Mouse (Mus musculus) forebrain, embryonic 13.5 days (tissue): ENCODE measurements around the gene Tcf20. TPM values are rescaled to one million over a fixed set of nuclear protein-coding genes. Genes with fewer than 3 reads are reported as not detected.

Source experiments
- ATAC-seq: fragments of 200-750 bp; cut with Nextera tagmentation; 2 replicates; pipeline ENCODE4 v1.8.0; 2017
- H3K27ac ChIP-seq: fragments of 300-500 bp; sonication (generic); 2 replicates; pipeline ENCODE4 v1.5.1; 2015; ENCODE audit warnings: inconsistent platforms, mild to moderate bottlenecking, moderate library complexity
- H3K27me3 ChIP-seq: fragments of 300-500 bp; sonication (generic); 2 replicates; pipeline ENCODE4 v1.6.1; 2015; ENCODE audit warnings: mild to moderate bottlenecking, inconsistent platforms
- H3K36me3 ChIP-seq: fragments of 300-500 bp; sonication (generic); 2 replicates; pipeline ENCODE4 v1.6.1; 2015; ENCODE audit warnings: mild to moderate bottlenecking, inconsistent platforms; ENCODE audit not compliant: poor library complexity, severe bottlenecking
- H3K4me1 ChIP-seq: fragments of 300-500 bp; sonication (generic); 2 replicates; pipeline ENCODE4 v1.6.1; 2015; ENCODE audit warnings: inconsistent platforms
- H3K4me2 ChIP-seq: fragments of 300-500 bp; sonication (generic); 2 replicates; pipeline ENCODE4 v1.6.1; 2015; ENCODE audit warnings: inconsistent platforms, mild to moderate bottlenecking, moderate library complexity
- H3K4me3 ChIP-seq: fragments of 300-500 bp; sonication (generic); 2 replicates; pipeline ENCODE4 v1.5.1; 2015; ENCODE audit warnings: mild to moderate bottlenecking, inconsistent platforms
- H3K9ac ChIP-seq: fragments of 300-500 bp; sonication (generic); 2 replicates; pipeline ENCODE4 v1.6.1; 2015; ENCODE audit warnings: mild to moderate bottlenecking, inconsistent platforms
- H3K9me3 ChIP-seq: fragments of 300-500 bp; sonication (generic); replicated peaks from 2 replicates; pipeline ENCODE4 v1.6.1; 2016; ENCODE audit warnings: inconsistent platforms
- WGBS: fragments of 180-500 bp; shearing (Covaris S2); methylation state at CpG from one replicate; pipeline ENCODE4 v1.1.7; 2015; 5-methylcytosine and 5-hydroxymethylcytosine counted together
- polyA plus RNA-seq: library from polyadenylated mRNA; unstranded; fragments of >200 nt; fragmentation: Nextera tagmentation; extraction: Ambion mirVana; gene quantifications from 2 replicates; pipeline ENCODE4 v1.2.1, GENCODE M21; 2015

Tcf20 gene
- polyA plus RNA-seq, 1 experiment from 2014 or later = 15.3 TPM

- peaks cover 94% of the 10 kb centered on the region for H3K4me1 ChIP-seq
- no peaks in the 10 kb centered on the region for H3K9me3 ChIP-seq
- H3K9ac ChIP-seq = peak overlapping the region; percentile 43; the same call in 1 of the 2 replicates
- no peaks in the 10 kb centered on the region for H3K36me3 ChIP-seq
- WGBS = 37% methylated on average over 4 of the region's 4 CpGs
- no peak overlapping the region for H3K4me3 ChIP-seq
- H3K27me3 ChIP-seq = no peaks in the 10 kb centered on the region
- peak; percentile 34 for ATAC-seq
- H3K4me2 ChIP-seq = no peak overlapping the region
- H3K27ac ChIP-seq = peak overlapping the region; percentile 83
These were observed 54.6 kb downstream of the Tcf20 start for GRCm38 (mm10) chr15:82932936-82933650.

GRCm38 (mm10) chr15:82931436-82931835 is 56.2 kb downstream of the Tcf20 start:
- no peaks in the 10 kb centered on the region for H3K36me3 ChIP-seq
- no peak overlapping the region for H3K27ac ChIP-seq
- peaks cover 94% of the 10 kb centered on the region for H3K4me1 ChIP-seq
- H3K27me3 ChIP-seq = 0 out of 2 replicates have a peak, but pooled peaks cover 5% of the 10 kb centered on the region
- no peak overlapping the region for H3K4me3 ChIP-seq
- H3K4me2 ChIP-seq = no peak overlapping the region
- 90% methylated on average over 5 of the region's 5 CpGs for WGBS
- ATAC-seq = no peak
- no peaks in the 10 kb centered on the region for H3K9me3 ChIP-seq
- no peak overlapping the region for H3K9ac ChIP-seq

GRCm38 (mm10) chr15:82929595-82929994 is 58.1 kb downstream of the Tcf20 start:
- Histone ChIP-seq H3K4me2 (peak overlapping the region; percentile 41), H3K36me3 (no peaks in the 10 kb centered on the region), H3K4me3 (no peak overlapping the region), H3K27me3 (0 out of 2 replicates have a peak, but pooled peaks cover 9% of the 10 kb centered on the region), H3K27ac (peak overlapping the region; percentile 86), H3K9me3 (no peaks in the 10 kb centered on the region), H3K9ac (peak overlapping the region; percentile 22; the same call in 1 of the 2 replicates), H3K4me1 (peaks cover 94% of the 10 kb centered on the region)
- peak; percentile 49 for ATAC-seq
- 15% methylated on average over 9 of the region's 9 CpGs for WGBS

- Histone ChIP-seq H3K9ac (no peak overlapping the region), H3K4me3 (no peak overlapping the region), H3K36me3 (no peaks in the 10 kb centered on the region), H3K9me3 (no peaks in the 10 kb centered on the region), H3K27me3 (0 out of 2 replicates have a peak, but pooled peaks cover 9% of the 10 kb centered on the region), H3K4me1 (peaks cover 94% of the 10 kb centered on the region), H3K4me2 (no peak overlapping the region), H3K27ac (peak overlapping the region; percentile 86)
- WGBS = 64% methylated on average over 8 of the region's 8 CpGs
- no peak for ATAC-seq
These were observed 58.8 kb downstream of the Tcf20 start for GRCm38 (mm10) chr15:82928844-82929243.

- no peaks in the 10 kb centered on the region for H3K9me3 ChIP-seq
- 0 out of 2 replicates have a peak, but pooled peaks cover 9% of the 10 kb centered on the region for H3K27me3 ChIP-seq
- no peak for ATAC-seq
- peak overlapping the region; percentile 86; the same call in 1 of the 2 replicates for H3K27ac ChIP-seq
- H3K4me3 ChIP-seq = no peak overlapping the region
- peaks cover 94% of the 10 kb centered on the region for H3K4me1 ChIP-seq
- H3K9ac ChIP-seq = no peak overlapping the region
- no peak overlapping the region for H3K4me2 ChIP-seq
- no peaks in the 10 kb centered on the region for H3K36me3 ChIP-seq
- WGBS = 10% methylated on average over 6 of the region's 6 CpGs
These were observed 59.6 kb downstream of the Tcf20 start for GRCm38 (mm10) chr15:82928023-82928422.

- 77% methylated on average over 5 of the region's 5 CpGs for WGBS
- Histone ChIP-seq H3K4me2 (no peak overlapping the region), H3K36me3 (no peaks in the 10 kb centered on the region), H3K9ac (peak overlapping the region; percentile 34; the same call in 1 of the 2 replicates), H3K27ac (peak overlapping the region; percentile 86), H3K27me3 (0 out of 2 replicates have a peak, but pooled peaks cover 9% of the 10 kb centered on the region), H3K4me1 (peaks cover 93% of the 10 kb centered on the region), H3K9me3 (no peaks in the 10 kb centered on the region), H3K4me3 (no peak overlapping the region)
- no peak for ATAC-seq
These were observed 60.6 kb downstream of the Tcf20 start for GRCm38 (mm10) chr15:82927057-82927456.

- Histone ChIP-seq H3K27ac (peak overlapping the region; percentile 82), H3K9me3 (no peaks in the 10 kb centered on the region), H3K36me3 (no peaks in the 10 kb centered on the region), H3K27me3 (0 out of 2 replicates have a peak, but pooled peaks cover 14% of the 10 kb centered on the region), H3K4me2 (peak overlapping the region; percentile 37), H3K9ac (peak overlapping the region; percentile 22), H3K4me1 (peaks cover 99% of the 10 kb centered on the region), H3K4me3 (no peak overlapping the region)
- ATAC-seq = peak; percentile 30; the same call in 1 of the 2 replicates
- WGBS = under 1% methylated on average over 10 of the region's 11 CpGs
These were observed 62.8 kb downstream of the Tcf20 start for GRCm38 (mm10) chr15:82924679-82925425.

- Histone ChIP-seq H3K9ac (0 out of 2 replicates have a peak overlapping the region, but pooled peaks have one; percentile 34), H3K27me3 (0 out of 2 replicates have a peak, but pooled peaks cover 24% of the 10 kb centered on the region), H3K36me3 (no peaks in the 10 kb centered on the region), H3K9me3 (no peaks in the 10 kb centered on the region), H3K27ac (peak overlapping the region; percentile 73), H3K4me3 (no peak overlapping the region), H3K4me2 (no peak overlapping the region), H3K4me1 (peaks cover 98% of the 10 kb centered on the region)
- WGBS = 43% methylated on average over 5 of the region's 5 CpGs
- no peak for ATAC-seq
These were observed 64.1 kb downstream of the Tcf20 start for GRCm38 (mm10) chr15:82923531-82923930.

GRCm38 (mm10) chr15:82922755-82923154 is 64.9 kb downstream of the Tcf20 start:
- Histone ChIP-seq H3K4me3 (no peak overlapping the region), H3K4me2 (peak overlapping the region; percentile 49), H3K9ac (peak overlapping the region; percentile 37; the same call in 1 of the 2 replicates), H3K36me3 (no peaks in the 10 kb centered on the region), H3K27me3 (0 out of 2 replicates have a peak, but pooled peaks cover 24% of the 10 kb centered on the region), H3K27ac (peak overlapping the region; percentile 93), H3K4me1 (peaks cover 98% of the 10 kb centered on the region), H3K9me3 (no peaks in the 10 kb centered on the region)
- no peak for ATAC-seq
- WGBS = 58% methylated on average over 4 of the region's 4 CpGs

GRCm38 (mm10) chr15:82922052-82922451 is 65.6 kb downstream of the Tcf20 start:
- Histone ChIP-seq H3K9me3 (no peaks in the 10 kb centered on the region), H3K36me3 (no peaks in the 10 kb centered on the region), H3K9ac (0 out of 2 replicates have a peak overlapping the region, but pooled peaks have one; percentile 37), H3K27ac (peak overlapping the region; percentile 93), H3K4me1 (peaks cover 98% of the 10 kb centered on the region), H3K4me3 (no peak overlapping the region), H3K4me2 (peak overlapping the region; percentile 49), H3K27me3 (0 out of 2 replicates have a peak, but pooled peaks cover 20% of the 10 kb centered on the region)
- ATAC-seq = peak; percentile 85
- WGBS = 6% methylated on average over 12 of the region's 12 CpGs

- Histone ChIP-seq H3K27me3 (0 out of 2 replicates have a peak, but pooled peaks cover 19% of the 10 kb centered on the region), H3K4me2 (peak overlapping the region; percentile 49), H3K36me3 (no peaks in the 10 kb centered on the region), H3K4me3 (no peak overlapping the region), H3K9ac (peak overlapping the region; percentile 51; the same call in 1 of the 2 replicates), H3K27ac (peak overlapping the region; percentile 93), H3K9me3 (no peaks in the 10 kb centered on the region), H3K4me1 (peaks cover 98% of the 10 kb centered on the region)
- WGBS = 29% methylated on average over 1 of the region's 1 CpGs
- ATAC-seq = peak; percentile 0; the same call in 1 of the 2 replicates
These were observed 66.1 kb downstream of the Tcf20 start for GRCm38 (mm10) chr15:82921559-82921958.
